Mouse (Mus musculus): ENCODE measurements around the gene Lkaaear1. TPM values are rescaled to one million over a fixed set of nuclear protein-coding genes. Genes with fewer than 3 reads are reported as not detected.

Lkaaear1 gene
- polyA plus RNA-seq, 1 experiment from 2014 or later, result not detected

GRCm38 (mm10) chr2:181694581-181694980 is 3.7 kb downstream of the Lkaaear1 start:
- Histone ChIP-seq H3K4me1 (peaks cover 16% of the 10 kb centered on the region), H3K4me2 (no peak overlapping the region; the same call in 1 of the 2 replicates), H3K4me3 (replicated peaks) (no peak overlapping the region), H3K27me3 (peaks cover 10% of the 10 kb centered on the region; the same call in 1 of the 2 replicates), H3K36me3 (replicated peaks) (peaks cover 6% of the 10 kb centered on the region), H3K9ac (no peak overlapping the region), H3K27ac (no peak overlapping the region; the same call in 1 of the 2 replicates), H3K9me3 (no peaks in the 10 kb centered on the region)
- no peak for ATAC-seq (ENCODE audit: low FRiP score)
- 90% methylated on average over 3 of the region's 3 CpGs for WGBS

DNA sequence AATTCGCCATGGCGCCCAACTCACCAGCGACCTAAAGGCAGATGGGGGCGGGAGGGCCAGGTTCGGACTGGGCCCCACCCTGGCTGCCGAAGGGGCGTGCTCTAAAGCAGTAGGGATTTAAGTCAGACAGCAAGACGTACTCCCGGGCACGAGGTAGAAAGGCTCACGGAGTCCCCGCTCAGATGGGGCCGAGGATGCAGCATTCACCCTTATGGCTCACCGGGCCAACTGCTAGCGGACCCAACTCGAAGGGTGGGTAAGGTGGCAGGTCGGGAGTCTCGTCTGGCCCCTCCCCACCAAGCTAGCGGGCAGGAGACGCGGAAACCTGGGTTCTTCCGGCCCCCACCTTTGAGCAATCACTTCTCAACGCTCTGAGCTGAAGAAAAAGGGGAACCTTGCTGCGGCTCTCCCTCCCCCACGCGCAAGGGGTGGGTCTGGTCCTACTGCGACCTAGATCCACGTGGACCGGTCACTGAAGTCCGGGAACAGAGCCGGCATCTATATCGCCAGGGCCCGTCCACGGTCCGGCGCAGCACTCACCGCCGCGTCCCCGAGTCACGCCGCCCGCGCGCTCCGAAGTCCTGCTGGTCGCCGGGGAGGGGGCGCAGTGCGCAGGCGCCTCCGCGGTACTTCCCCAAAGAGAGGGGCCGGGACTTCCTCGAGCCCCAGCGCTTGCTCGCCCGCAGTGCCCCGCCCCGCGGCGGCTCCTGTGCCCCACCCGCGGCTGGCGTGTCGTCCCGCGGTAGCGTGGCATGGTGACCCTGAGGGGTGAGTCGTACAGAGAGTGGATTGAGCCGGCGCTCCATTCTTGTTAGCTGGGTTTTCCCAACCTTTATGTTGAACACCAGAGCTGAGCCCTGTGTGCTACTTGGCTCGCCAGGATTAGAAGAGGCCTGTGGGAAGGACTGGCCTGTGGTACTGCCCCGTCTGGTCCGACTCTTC is 4.6 kb downstream of the Lkaaear1 start, which contains the start of gene Rgs19:
Rgs19 (minus strand) TSS at position 639 of the 942 bp plus-strand sequence.
- peak; percentile 87 for ATAC-seq (ENCODE audit: low FRiP score)
- peak within 1 kb of the TSS; percentile 59 for H3K27ac ChIP-seq
- peaks cover 10% of the 10 kb centered on the region; the same call in 1 of the 2 replicates for H3K27me3 ChIP-seq
- peak within 1 kb of the TSS; percentile 85 for H3K4me2 ChIP-seq
- peak within 1 kb of the TSS; percentile 80 for H3K9ac ChIP-seq
- peaks cover 16% of the 10 kb centered on the region for H3K4me1 ChIP-seq
- H3K4me3 ChIP-seq (replicated peaks), result peak within 1 kb of the TSS; percentile 72
- WGBS, result under 1% methylated on average over 69 of the region's 75 CpGs
- no peaks in the 10 kb centered on the region for H3K9me3 ChIP-seq
- H3K36me3 ChIP-seq (replicated peaks), result peaks cover 15% of the 10 kb centered on the region

GRCm38 (mm10) chr2:181692304-181692703 is 5.9 kb downstream of the Lkaaear1 start:
- H3K4me3 ChIP-seq (replicated peaks), result 0 out of 2 replicates have a peak overlapping the region, but pooled peaks have one; percentile 72

DNA sequence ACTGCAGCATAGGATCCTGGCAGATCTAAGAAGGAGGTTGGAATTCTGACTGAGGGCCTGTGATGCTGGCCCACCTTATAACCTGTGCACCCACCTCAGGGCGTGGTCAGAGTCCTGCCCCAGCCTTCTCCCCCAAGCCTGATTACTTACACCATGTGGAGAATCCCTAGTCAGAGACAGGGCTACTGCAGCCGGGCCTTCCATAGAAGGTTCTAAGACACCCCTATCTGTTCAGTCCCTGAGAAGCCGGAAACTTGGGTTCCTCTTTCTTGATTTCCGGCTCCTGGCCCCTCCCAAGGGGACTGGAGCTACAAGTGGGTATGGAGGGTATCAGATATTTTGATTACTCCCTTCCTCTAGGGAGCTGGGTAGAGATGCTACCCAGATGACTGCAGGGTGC is 6.7 kb downstream of the Lkaaear1 start:
- no peak for ATAC-seq (ENCODE audit: low FRiP score)

More at GRCm38 (mm10) chr2:181692304-181692703, 5.9 kb downstream of the Lkaaear1 start:
- Histone ChIP-seq H3K9me3 (no peaks in the 10 kb centered on the region), H3K27ac (no peak overlapping the region), H3K4me1 (peaks cover 16% of the 10 kb centered on the region), H3K4me2 (peak overlapping the region; percentile 85), H3K36me3 (replicated peaks) (peaks cover 27% of the 10 kb centered on the region), H3K27me3 (peaks cover 10% of the 10 kb centered on the region; the same call in 1 of the 2 replicates), H3K9ac (no peak overlapping the region)
- 92% methylated on average over 3 of the region's 3 CpGs for WGBS
- ATAC-seq (ENCODE audit: low FRiP score), result no peak

GRCm38 (mm10) chr2:181691083-181691482 is 7.2 kb downstream of the Lkaaear1 start:
- H3K4me2 ChIP-seq, result no peak overlapping the region
- H3K9me3 ChIP-seq, result no peaks in the 10 kb centered on the region
- peaks cover 40% of the 10 kb centered on the region for H3K36me3 ChIP-seq (replicated peaks)
- no peak for ATAC-seq (ENCODE audit: low FRiP score)
- H3K4me1 ChIP-seq, result peaks cover 16% of the 10 kb centered on the region
- H3K27ac ChIP-seq, result no peak overlapping the region
- WGBS, result 89% methylated on average over 6 of the region's 6 CpGs
- H3K9ac ChIP-seq, result no peak overlapping the region
- H3K4me3 ChIP-seq (replicated peaks), result no peak overlapping the region
- peaks cover 8% of the 10 kb centered on the region; the same call in 1 of the 2 replicates for H3K27me3 ChIP-seq

More for the DNA sequence above, 6.7 kb downstream of the Lkaaear1 start:
- Histone ChIP-seq H3K27ac (no peak overlapping the region), H3K9me3 (no peaks in the 10 kb centered on the region), H3K36me3 (replicated peaks) (peaks cover 35% of the 10 kb centered on the region), H3K4me1 (peaks cover 16% of the 10 kb centered on the region), H3K4me2 (no peak overlapping the region), H3K4me3 (replicated peaks) (no peak overlapping the region), H3K27me3 (peaks cover 10% of the 10 kb centered on the region; the same call in 1 of the 2 replicates), H3K9ac (no peak overlapping the region)
- 94% methylated on average over 4 of the region's 4 CpGs for WGBS

DNA sequence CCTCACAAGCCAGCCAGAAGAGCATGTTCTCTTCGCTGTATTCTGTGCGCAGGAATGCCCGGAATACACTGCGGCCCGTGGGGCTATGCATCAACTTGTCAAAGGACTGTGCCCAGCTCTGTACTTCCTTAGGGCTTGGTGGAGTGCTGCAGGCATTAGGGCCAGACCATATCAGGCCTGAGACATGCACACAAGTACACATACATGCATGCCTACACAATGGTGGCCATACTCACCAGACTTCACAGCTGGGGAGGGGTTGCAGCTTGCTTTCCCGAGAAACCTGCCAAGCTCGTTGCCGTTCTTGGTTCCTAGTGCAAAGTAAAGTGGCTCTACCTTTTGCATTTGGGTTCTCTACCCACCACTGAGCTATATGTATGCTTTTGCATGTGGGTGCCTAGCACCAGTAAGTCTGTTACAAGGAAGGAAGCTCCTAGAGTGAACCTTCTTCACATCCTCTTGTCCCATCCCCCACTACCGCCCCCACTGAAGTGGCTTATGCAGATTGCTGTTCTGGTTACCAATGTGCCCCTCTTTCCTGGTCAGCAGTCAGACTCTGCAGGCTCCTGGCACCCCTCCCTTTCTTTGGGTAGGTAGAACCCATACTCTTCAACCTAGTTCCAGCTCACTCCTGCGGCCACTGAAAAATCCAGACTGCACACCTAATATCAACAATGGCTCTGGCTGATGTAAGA is 8.6 kb downstream of the Lkaaear1 start:
- no peak overlapping the region for H3K27ac ChIP-seq
- H3K27me3 ChIP-seq, result 0 out of 2 replicates have a peak, but pooled peaks cover 3% of the 10 kb centered on the region
- peaks cover 41% of the 10 kb centered on the region for H3K36me3 ChIP-seq (replicated peaks)
- H3K9ac ChIP-seq, result no peak overlapping the region
- no peak overlapping the region for H3K4me2 ChIP-seq
- 94% methylated on average over 10 of the region's 10 CpGs for WGBS
- peaks cover 16% of the 10 kb centered on the region for H3K4me1 ChIP-seq
- no peak overlapping the region for H3K4me3 ChIP-seq (replicated peaks)
- no peak for ATAC-seq (ENCODE audit: low FRiP score)
- H3K9me3 ChIP-seq, result no peaks in the 10 kb centered on the region

GRCm38 (mm10) chr2:181687586-181687985 is 10.7 kb downstream of the Lkaaear1 start:
- H3K4me3 ChIP-seq (replicated peaks), result no peak overlapping the region
- no peak for ATAC-seq (ENCODE audit: low FRiP score)
- 97% methylated on average over 8 of the region's 8 CpGs for WGBS
- peaks cover 5% of the 10 kb centered on the region for H3K4me1 ChIP-seq
- no peak overlapping the region for H3K9ac ChIP-seq
- H3K4me2 ChIP-seq, result no peak overlapping the region
- peaks cover 41% of the 10 kb centered on the region for H3K36me3 ChIP-seq (replicated peaks)
- H3K9me3 ChIP-seq, result no peaks in the 10 kb centered on the region
- H3K27ac ChIP-seq, result no peak overlapping the region
- no peaks in the 10 kb centered on the region for H3K27me3 ChIP-seq

DNA sequence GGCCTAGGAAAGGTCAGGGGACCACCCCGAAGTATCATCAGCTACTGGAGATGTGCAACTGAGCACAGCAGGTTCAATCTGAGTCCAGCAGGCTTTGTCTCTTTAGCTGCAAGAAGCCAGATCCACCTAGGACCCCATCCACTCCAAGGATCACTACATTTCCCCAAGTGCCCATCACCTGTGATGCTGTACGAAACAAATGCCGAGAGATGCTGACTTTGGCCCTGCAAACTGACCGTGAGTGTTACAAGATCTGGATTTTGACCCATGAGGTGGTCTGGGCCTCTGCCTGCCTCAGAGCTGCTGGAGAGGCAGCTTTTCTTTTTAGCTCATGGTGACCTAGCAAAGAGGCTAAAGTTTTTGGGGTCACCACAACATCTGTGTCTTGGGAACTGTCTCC is 12.6 kb downstream of the Lkaaear1 start:
- WGBS, result 95% methylated on average over 4 of the region's 4 CpGs
- no peak for ATAC-seq (ENCODE audit: low FRiP score)

DNA sequence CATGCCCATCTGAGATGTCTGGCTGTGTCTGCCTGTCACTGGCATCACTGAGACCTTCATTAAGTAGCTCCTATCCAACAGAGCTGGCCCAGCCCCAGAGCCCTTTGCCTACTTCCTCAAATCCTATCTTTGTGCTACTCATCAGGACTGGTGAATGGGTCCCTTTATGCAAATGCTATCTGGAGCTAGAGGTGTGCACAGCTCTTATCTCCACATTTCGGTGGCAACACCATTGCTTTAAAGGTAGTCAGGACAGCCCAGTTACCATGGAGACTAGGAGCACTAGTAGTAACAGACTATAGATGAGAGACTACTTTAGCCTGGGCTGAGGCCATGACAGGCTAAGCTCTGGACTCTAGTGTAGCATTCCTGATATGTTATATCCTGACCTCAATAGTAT is 13.5 kb downstream of the Lkaaear1 start:
- no peak for ATAC-seq (ENCODE audit: low FRiP score)
- no peak overlapping the region for H3K9ac ChIP-seq
- H3K27ac ChIP-seq, result no peak overlapping the region
- peaks cover 10% of the 10 kb centered on the region for H3K4me1 ChIP-seq
- H3K36me3 ChIP-seq (replicated peaks), result peaks cover 36% of the 10 kb centered on the region
- H3K9me3 ChIP-seq, result no peaks in the 10 kb centered on the region
- 84% methylated on average over 1 of the region's 1 CpGs for WGBS
- H3K4me2 ChIP-seq, result no peak overlapping the region
- H3K4me3 ChIP-seq (replicated peaks), result no peak overlapping the region
- H3K27me3 ChIP-seq, result no peaks in the 10 kb centered on the region

More for the DNA sequence above, 12.6 kb downstream of the Lkaaear1 start:
- Histone ChIP-seq H3K4me1 (peaks cover 5% of the 10 kb centered on the region), H3K4me2 (no peak overlapping the region), H3K4me3 (replicated peaks) (no peak overlapping the region), H3K36me3 (replicated peaks) (peaks cover 41% of the 10 kb centered on the region), H3K9ac (no peak overlapping the region), H3K9me3 (no peaks in the 10 kb centered on the region), H3K27ac (no peak overlapping the region), H3K27me3 (no peaks in the 10 kb centered on the region)

DNA sequence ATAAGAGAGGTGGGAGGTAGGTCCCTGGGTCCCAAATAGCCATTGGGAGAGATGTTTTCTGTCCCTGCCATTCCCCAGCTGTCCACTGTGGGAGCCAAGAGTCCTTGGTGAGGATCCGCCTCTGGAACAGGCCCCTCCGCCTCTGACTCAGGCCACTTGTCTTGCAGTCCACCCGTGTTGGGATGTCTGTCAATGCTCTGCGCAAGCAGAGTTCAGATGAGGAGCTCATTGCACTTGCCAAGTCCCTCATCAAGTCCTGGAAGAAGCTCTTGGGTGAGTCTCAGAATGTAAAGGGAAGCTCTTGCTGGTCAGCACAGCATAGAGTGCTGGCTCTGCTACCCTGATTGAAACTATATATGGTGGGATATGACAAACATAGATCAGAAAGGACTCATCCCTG is 14.9 kb downstream of the Lkaaear1 start:
- no peaks in the 10 kb centered on the region for H3K9me3 ChIP-seq
- WGBS, result 67% methylated on average over 4 of the region's 4 CpGs
- H3K27ac ChIP-seq, result no peak overlapping the region
- H3K4me2 ChIP-seq, result no peak overlapping the region
- no peak for ATAC-seq (ENCODE audit: low FRiP score)
- H3K36me3 ChIP-seq (replicated peaks), result peaks cover 25% of the 10 kb centered on the region
- H3K9ac ChIP-seq, result no peak overlapping the region
- no peak overlapping the region for H3K4me3 ChIP-seq (replicated peaks)
- peaks cover 15% of the 10 kb centered on the region for H3K4me1 ChIP-seq
- H3K27me3 ChIP-seq, result no peaks in the 10 kb centered on the region

GRCm38 (mm10) chr2:181681978-181682377 is 16.3 kb downstream of the Lkaaear1 start:
- peaks cover 17% of the 10 kb centered on the region for H3K4me1 ChIP-seq
- peaks cover 11% of the 10 kb centered on the region for H3K36me3 ChIP-seq (replicated peaks)
- no peak overlapping the region for H3K4me3 ChIP-seq (replicated peaks)
- H3K9ac ChIP-seq, result no peak overlapping the region
- no peaks in the 10 kb centered on the region for H3K9me3 ChIP-seq
- H3K27ac ChIP-seq, result no peak overlapping the region
- ATAC-seq (ENCODE audit: low FRiP score), result no peak
- peaks cover under 1% of the 10 kb centered on the region; the same call in 1 of the 2 replicates for H3K27me3 ChIP-seq
- 94% methylated on average over 1 of the region's 1 CpGs for WGBS
- no peak overlapping the region for H3K4me2 ChIP-seq

DNA sequence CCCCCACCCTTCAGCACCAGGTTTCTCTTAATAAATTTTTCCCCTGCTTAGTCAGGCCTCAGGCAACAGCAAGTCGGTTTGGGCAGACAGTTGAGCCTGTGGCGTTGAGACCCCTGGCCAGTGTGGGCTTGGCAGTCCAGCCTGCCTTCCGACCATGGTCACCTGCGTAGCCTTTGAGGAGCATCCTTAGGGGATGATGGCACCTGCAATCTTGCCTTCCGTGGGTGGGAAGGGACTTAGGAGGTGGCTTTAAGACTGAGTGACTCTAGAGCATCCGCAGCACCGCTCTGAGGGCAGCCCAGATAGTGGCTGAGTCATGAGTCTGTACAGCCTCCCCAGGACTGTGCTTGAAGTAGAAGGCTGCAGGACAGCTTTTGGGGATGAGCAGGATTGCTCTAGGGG is 17.5 kb downstream of the Lkaaear1 start:
- 14% methylated on average over 7 of the region's 7 CpGs for WGBS
- no peaks in the 10 kb centered on the region for H3K9me3 ChIP-seq
- peak overlapping the region; percentile 91 for H3K4me2 ChIP-seq
- H3K36me3 ChIP-seq (replicated peaks), result no peaks in the 10 kb centered on the region; the same call in none of the 2 replicates
- peak overlapping the region; percentile 61 for H3K4me3 ChIP-seq (replicated peaks)
- H3K4me1 ChIP-seq, result peaks cover 25% of the 10 kb centered on the region
- H3K27ac ChIP-seq, result no peak overlapping the region
- peaks cover 4% of the 10 kb centered on the region; the same call in 1 of the 2 replicates for H3K27me3 ChIP-seq
- H3K9ac ChIP-seq, result peak overlapping the region; percentile 82
- peak; percentile 17; the same call in 1 of the 2 replicates for ATAC-seq (ENCODE audit: low FRiP score)

All from forebrain, embryonic 12.5 days (tissue).